Mouse (Mus musculus): ENCODE measurements at regions not wholly inside any gene's neighbourhood (a gene's known extent, or its start where the extent isn't known, plus 50 kb on each side); places are given as distances from the start of the nearest gene placed in this dataset.

- no peak for DNase-seq (ENCODE audit: low spot score)
- no peak overlapping the region for H3K27ac ChIP-seq (ENCODE audit: low read depth, low read length)
Measured at GRCm38 (mm10) chr15:67249147-67249546, 748.4 kb upstream of the Lrrc6 start.

GRCm38 (mm10) chr15:67248471-67248870, 747.8 kb upstream of the Lrrc6 start:
- H3K4me1 ChIP-seq (replicated peaks; ENCODE audit: control insufficient read depth, insufficient read depth, low read length): no peaks in the 10 kb centered on the region
- no peak for DNase-seq (ENCODE audit: low spot score)
- H3K4me2 ChIP-seq: no peak overlapping the region
- ATAC-seq (replicated peaks; ENCODE audit: low FRiP score): no peak
- H3K4me3 ChIP-seq (ENCODE audit: low read depth, low read length): no peak overlapping the region
- no peak overlapping the region for H3K27ac ChIP-seq (ENCODE audit: low read depth, low read length)
- no peaks in the 10 kb centered on the region for H3K36me3 ChIP-seq (ENCODE audit: control insufficient read depth, insufficient read depth, low read length)
- H3K9ac ChIP-seq (ENCODE audit: low read depth, low read length): no peak overlapping the region
- H3K27me3 ChIP-seq (replicated peaks; ENCODE audit: control insufficient read depth, insufficient read depth, low read length): no peaks in the 10 kb centered on the region
- no peaks in the 10 kb centered on the region for H3K9me3 ChIP-seq (ENCODE audit: control insufficient read depth, low read length)

More at GRCm38 (mm10) chr15:67249147-67249546, 748.4 kb upstream of the Lrrc6 start:
- no peak for ATAC-seq (replicated peaks; ENCODE audit: low FRiP score)
- no peak overlapping the region for H3K4me3 ChIP-seq (ENCODE audit: low read depth, low read length)
- H3K9ac ChIP-seq (ENCODE audit: low read depth, low read length): no peak overlapping the region
- WGBS: 42% methylated on average over 4 of the region's 4 CpGs
- no peaks in the 10 kb centered on the region for H3K36me3 ChIP-seq (ENCODE audit: control insufficient read depth, insufficient read depth, low read length)
- H3K4me1 ChIP-seq (replicated peaks; ENCODE audit: control insufficient read depth, insufficient read depth, low read length): no peaks in the 10 kb centered on the region
- no peak overlapping the region for H3K4me2 ChIP-seq
- H3K9me3 ChIP-seq (ENCODE audit: control insufficient read depth, low read length): no peaks in the 10 kb centered on the region
- H3K27me3 ChIP-seq (replicated peaks; ENCODE audit: control insufficient read depth, insufficient read depth, low read length): no peaks in the 10 kb centered on the region

GRCm38 (mm10) chr15:67245658-67246268, 745.1 kb upstream of the Lrrc6 start:
- Histone ChIP-seq H3K4me3 (ENCODE audit: low read depth, low read length) (no peak overlapping the region), H3K9me3 (ENCODE audit: control insufficient read depth, low read length) (no peaks in the 10 kb centered on the region), H3K27me3 (replicated peaks; ENCODE audit: control insufficient read depth, insufficient read depth, low read length) (no peaks in the 10 kb centered on the region), H3K4me2 (no peak overlapping the region), H3K4me1 (replicated peaks; ENCODE audit: control insufficient read depth, insufficient read depth, low read length) (no peaks in the 10 kb centered on the region), H3K27ac (ENCODE audit: low read depth, low read length) (no peak overlapping the region), H3K9ac (ENCODE audit: low read depth, low read length) (no peak overlapping the region), H3K36me3 (ENCODE audit: control insufficient read depth, insufficient read depth, low read length) (no peaks in the 10 kb centered on the region)
- ATAC-seq (replicated peaks; ENCODE audit: low FRiP score) (no peak), DNase-seq (ENCODE audit: low spot score) (no peak)
- WGBS: 72% methylated on average over 4 of the region's 4 CpGs

- Histone ChIP-seq H3K9me3 (ENCODE audit: control insufficient read depth, low read length) (no peaks in the 10 kb centered on the region), H3K4me2 (no peak overlapping the region), H3K36me3 (ENCODE audit: control insufficient read depth, insufficient read depth, low read length) (no peaks in the 10 kb centered on the region), H3K9ac (ENCODE audit: low read depth, low read length) (no peak overlapping the region), H3K4me1 (replicated peaks; ENCODE audit: control insufficient read depth, insufficient read depth, low read length) (no peaks in the 10 kb centered on the region), H3K4me3 (ENCODE audit: low read depth, low read length) (no peak overlapping the region), H3K27me3 (replicated peaks; ENCODE audit: control insufficient read depth, insufficient read depth, low read length) (no peaks in the 10 kb centered on the region), H3K27ac (ENCODE audit: low read depth, low read length) (no peak overlapping the region)
- WGBS: 74% methylated on average over 10 of the region's 10 CpGs
- no peak for ATAC-seq (replicated peaks; ENCODE audit: low FRiP score)
- DNase-seq (ENCODE audit: low spot score): no peak
Measured at GRCm38 (mm10) chr15:67244908-67245657, 744.4 kb upstream of the Lrrc6 start.

- Histone ChIP-seq H3K4me3 (ENCODE audit: low read depth, low read length) (no peak overlapping the region), H3K9ac (ENCODE audit: low read depth, low read length) (no peak overlapping the region), H3K4me2 (no peak overlapping the region), H3K27ac (ENCODE audit: low read depth, low read length) (no peak overlapping the region), H3K36me3 (ENCODE audit: control insufficient read depth, insufficient read depth, low read length) (no peaks in the 10 kb centered on the region), H3K27me3 (replicated peaks; ENCODE audit: control insufficient read depth, insufficient read depth, low read length) (0 out of 2 replicates have a peak, but pooled peaks cover 2% of the 10 kb centered on the region), H3K9me3 (ENCODE audit: control insufficient read depth, low read length) (no peaks in the 10 kb centered on the region), H3K4me1 (replicated peaks; ENCODE audit: control insufficient read depth, insufficient read depth, low read length) (no peaks in the 10 kb centered on the region)
- DNase-seq (ENCODE audit: low spot score) (no peak), ATAC-seq (replicated peaks; ENCODE audit: low FRiP score) (no peak)
- 52% methylated on average over 5 of the region's 5 CpGs for WGBS
Measured at GRCm38 (mm10) chr15:67235107-67235785, 734.5 kb upstream of the Lrrc6 start.

- Histone ChIP-seq H3K36me3 (ENCODE audit: control insufficient read depth, insufficient read depth, low read length) (no peaks in the 10 kb centered on the region), H3K4me3 (ENCODE audit: low read depth, low read length) (no peak overlapping the region), H3K27ac (ENCODE audit: low read depth, low read length) (no peak overlapping the region), H3K9me3 (ENCODE audit: control insufficient read depth, low read length) (no peaks in the 10 kb centered on the region), H3K4me2 (no peak overlapping the region), H3K4me1 (replicated peaks; ENCODE audit: control insufficient read depth, insufficient read depth, low read length) (no peaks in the 10 kb centered on the region), H3K27me3 (replicated peaks; ENCODE audit: control insufficient read depth, insufficient read depth, low read length) (0 out of 2 replicates have a peak, but pooled peaks cover 1% of the 10 kb centered on the region), H3K9ac (ENCODE audit: low read depth, low read length) (no peak overlapping the region)
- DNase-seq (ENCODE audit: low spot score) (no peak), ATAC-seq (replicated peaks; ENCODE audit: low FRiP score) (no peak)
- 86% methylated on average over 5 of the region's 5 CpGs for WGBS
Measured at GRCm38 (mm10) chr15:67229359-67229758, 728.6 kb upstream of the Lrrc6 start.

- H3K4me1 ChIP-seq (replicated peaks; ENCODE audit: control insufficient read depth, insufficient read depth, low read length): no peaks in the 10 kb centered on the region
- H3K4me2 ChIP-seq: no peak overlapping the region
- H3K9me3 ChIP-seq (ENCODE audit: control insufficient read depth, low read length): no peaks in the 10 kb centered on the region
- no peak overlapping the region for H3K4me3 ChIP-seq (ENCODE audit: low read depth, low read length)
- no peak overlapping the region for H3K9ac ChIP-seq (ENCODE audit: low read depth, low read length)
- no peak overlapping the region for H3K27ac ChIP-seq (ENCODE audit: low read depth, low read length)
- H3K36me3 ChIP-seq (ENCODE audit: control insufficient read depth, insufficient read depth, low read length): no peaks in the 10 kb centered on the region
- H3K27me3 ChIP-seq (replicated peaks; ENCODE audit: control insufficient read depth, insufficient read depth, low read length): no peaks in the 10 kb centered on the region
- DNase-seq (ENCODE audit: low spot score) (no peak), ATAC-seq (replicated peaks; ENCODE audit: low FRiP score) (no peak)
- WGBS: 85% methylated on average over 2 of the region's 2 CpGs
Measured at GRCm38 (mm10) chr15:67228633-67229032, 727.9 kb upstream of the Lrrc6 start.

GRCm38 (mm10) chr15:67227456-67228164, 726.9 kb upstream of the Lrrc6 start:
- WGBS: 70% methylated on average over 7 of the region's 7 CpGs
- no peak for DNase-seq (ENCODE audit: low spot score)
- Histone ChIP-seq H3K27me3 (replicated peaks; ENCODE audit: control insufficient read depth, insufficient read depth, low read length) (no peaks in the 10 kb centered on the region), H3K36me3 (ENCODE audit: control insufficient read depth, insufficient read depth, low read length) (no peaks in the 10 kb centered on the region), H3K9me3 (ENCODE audit: control insufficient read depth, low read length) (no peaks in the 10 kb centered on the region), H3K4me2 (no peak overlapping the region), H3K4me1 (replicated peaks; ENCODE audit: control insufficient read depth, insufficient read depth, low read length) (no peaks in the 10 kb centered on the region), H3K4me3 (ENCODE audit: low read depth, low read length) (no peak overlapping the region), H3K9ac (ENCODE audit: low read depth, low read length) (no peak overlapping the region), H3K27ac (ENCODE audit: low read depth, low read length) (no peak overlapping the region)
- no peak for ATAC-seq (replicated peaks; ENCODE audit: low FRiP score)
